Mouse (Mus musculus) bone marrow, adult 2 months (tissue): Measurements from ENCODE around the gene Fam126a.

Experiments
- CTCF ChIP-seq: fragments of 200-500 bp; IDR thresholded peaks from 2 replicates; pipeline ENCODE4 v1.5.1; 2011; ENCODE audit warnings: low read length, control low read depth; ENCODE audit not compliant: control insufficient read depth, insufficient read depth
- POLR2A ChIP-seq: fragments of 200-500 bp; IDR thresholded peaks from 2 replicates; pipeline ENCODE4 v1.6.1; 2011; ENCODE audit warnings: low read depth, mild to moderate bottlenecking, control low read depth, low read length, borderline replicate concordance; ENCODE audit not compliant: control insufficient read depth

DNA sequence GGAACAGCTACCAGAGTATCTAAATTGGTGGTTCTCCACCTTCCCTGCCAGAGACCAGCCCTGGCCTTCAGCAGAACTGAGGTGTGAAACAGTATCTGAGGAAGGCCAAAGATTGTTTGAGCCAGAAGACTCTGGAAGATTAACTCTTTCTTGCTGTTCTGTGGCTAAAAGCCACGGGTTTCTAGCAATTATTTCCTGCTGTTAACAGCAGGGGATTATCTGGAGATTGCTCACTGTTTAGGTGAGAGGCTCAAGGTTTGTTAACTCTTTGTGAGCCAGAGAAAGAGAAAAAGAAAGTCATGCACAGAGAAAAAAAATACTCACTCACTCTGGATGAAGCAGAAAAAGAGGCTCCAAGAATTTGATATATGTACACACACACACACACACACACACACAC lies 85.4 kb downstream of the Fam126a start:
- TF ChIP-seq CTCF (no peak), POLR2A (no peak)
